Mouse (Mus musculus) liver, embryonic 14.5 days (tissue): ENCODE data around the gene Fam131a.

Source experiments
- CTCF ChIP-seq: IDR thresholded peaks from 2 replicates; pipeline ENCODE4 v1.5.1; 2016; ENCODE audit warnings: antibody characterized with exemption, low read depth, control low read depth
- EP300 ChIP-seq: IDR thresholded peaks from 2 replicates; pipeline ENCODE4 v1.6.1; 2016; ENCODE audit warnings: antibody characterized with exemption, low read depth

- no peak for TF ChIP-seq CTCF
- TF ChIP-seq EP300 = no peak
These were observed 53.6 kb downstream of the Fam131a start for GRCm38 (mm10) chr16:20746641-20747040.
